Mouse (Mus musculus) left cerebral cortex, postnatal 4 days (tissue): ENCODE data around the gene Pwwp2b. TPM values are rescaled to one million over a fixed set of nuclear protein-coding genes. Genes with fewer than 3 reads are reported as not detected.
A peak's percentile ranks its signal among the peaks of the same experiment; 100 is the strongest.

ENCODE experiments used
- DNase-seq: peaks from one replicate; pipeline ENCODE4 v3.0.0-alpha.2; 2022
- intact Hi-C: fragments of 180-260 bp; cut with DNase I; formaldehyde crosslinking; loops from one replicate; pipeline ENCODE4 v1.15.1; 2025
- total RNA-seq, 2 experiments: library from RNA; stranded (reverse); gene quantifications; 2 replicates each; pipeline ENCODE4 v1.2.3; 2021

Gene Pwwp2b
- total RNA-seq, result 1 to 10 TPM; 6.2 to 6.7 TPM

GRCm38 (mm10) chr7:139247881-139248614 lies at the start of gene Pwwp2b:
TSS of gene Pwwp2b (plus strand) at chr7:139248482.
- intact Hi-C loops, result no loop called here
- DNase-seq, result peak; percentile 45

GRCm38 (mm10) chr7:139200108-139200507 lies 48.2 kb upstream of the Pwwp2b start:
- intact Hi-C loops, result loop anchor here (5.0 to 10.0 kb wide), 2 partner anchors 78 to 95 kb away; no protein-coding TSS in a partner anchor
- DNase-seq, result peak; percentile 76

GRCm38 (mm10) chr7:139201209-139201608 lies 47.1 kb upstream of the Pwwp2b start:
- DNase-seq, result no peak
- intact Hi-C loops, result loop anchor here (5.0 to 10.0 kb wide), 2 partner anchors 79 to 94 kb away; no protein-coding TSS in a partner anchor

GRCm38 (mm10) chr7:139208023-139208772 lies 40.1 kb upstream of the Pwwp2b start:
- peak; percentile 57 for DNase-seq
- intact Hi-C loops, result loop anchor here (10.0 kb wide), 1 partner anchor 87 kb away; no protein-coding TSS in a partner anchor

- DNase-seq, result no peak
- intact Hi-C loops, result loop anchor here (10.0 kb wide), 1 partner anchor 86 kb away; no protein-coding TSS in a partner anchor
Observed at GRCm38 (mm10) chr7:139208773-139209095, 39.5 kb upstream of the Pwwp2b start.

- intact Hi-C loops, result no loop called here
- no peak for DNase-seq
Observed at GRCm38 (mm10) chr7:139211761-139212160, 36.5 kb upstream of the Pwwp2b start.

- intact Hi-C loops, result no loop called here
- DNase-seq, result peak; percentile 98
Observed at GRCm38 (mm10) chr7:139212754-139213745, 35.2 kb upstream of the Pwwp2b start, which contains the start of the genes Lrrc27 and Stk32c. TSS of gene Lrrc27 (plus strand) at chr7:139212988. TSS of gene Stk32c (minus strand) at chr7:139213307.

GRCm38 (mm10) chr7:139213751-139214150 lies 34.5 kb upstream of the Pwwp2b start:
- DNase-seq, result no peak
- intact Hi-C loops, result no loop called here

- DNase-seq, result no peak
- intact Hi-C loops, result no loop called here
Observed at GRCm38 (mm10) chr7:139214160-139214559, 34.1 kb upstream of the Pwwp2b start.

GRCm38 (mm10) chr7:139214596-139215340 lies 33.5 kb upstream of the Pwwp2b start:
- intact Hi-C loops, result no loop called here
- DNase-seq, result no peak

GRCm38 (mm10) chr7:139215516-139215915 lies 32.8 kb upstream of the Pwwp2b start:
- intact Hi-C loops, result no loop called here
- no peak for DNase-seq

- no peak for DNase-seq
- intact Hi-C loops, result no loop called here
Observed at GRCm38 (mm10) chr7:139215946-139216345, 32.3 kb upstream of the Pwwp2b start.

- DNase-seq, result no peak
- intact Hi-C loops, result no loop called here
Observed at GRCm38 (mm10) chr7:139216464-139216863, 31.8 kb upstream of the Pwwp2b start.

GRCm38 (mm10) chr7:139217046-139217445 lies 31.2 kb upstream of the Pwwp2b start:
- intact Hi-C loops, result no loop called here
- DNase-seq, result no peak

- intact Hi-C loops, result no loop called here
- peak; percentile 61 for DNase-seq
Observed at GRCm38 (mm10) chr7:139218641-139219415, 29.5 kb upstream of the Pwwp2b start.

GRCm38 (mm10) chr7:139219486-139219885 lies 28.8 kb upstream of the Pwwp2b start:
- intact Hi-C loops, result no loop called here

GRCm38 (mm10) chr7:139220303-139220702 lies 28.0 kb upstream of the Pwwp2b start:
- intact Hi-C loops, result no loop called here
- no peak for DNase-seq

More at GRCm38 (mm10) chr7:139219486-139219885, 28.8 kb upstream of the Pwwp2b start:
- no peak for DNase-seq

- intact Hi-C loops, result no loop called here
- DNase-seq, result no peak
Observed at GRCm38 (mm10) chr7:139221072-139221471, 27.2 kb upstream of the Pwwp2b start.

- intact Hi-C loops, result no loop called here
Observed at GRCm38 (mm10) chr7:139221856-139222255, 26.4 kb upstream of the Pwwp2b start.

More at GRCm38 (mm10) chr7:139221856-139222255, 26.4 kb upstream of the Pwwp2b start:
- DNase-seq, result no peak
